9 mouse cellular contexts compared by ENCODE assay signal in genomic region chr19:60787465-60788150, GRCm38 (mm10). TPM values are rescaled to one million over a fixed set of nuclear protein-coding genes. Genes with fewer than 3 reads are reported as not detected.
DNase-seq lines count a peak whose midpoint lies in the region; ATAC-seq and TF ChIP-seq lines count a peak whose summit lies in the region.
"Had no signal": no experiment of that assay in that cellular context is flagged by ENCODE, and none has a peak within 500 bp of the region (broad histone marks: within the 10 kb centered on the region; RNA-seq: fewer than 3 reads in every experiment).

No protein-coding gene starts in this region.

- H3K4me1 ChIP-seq in heart, embryonic 15.5 days (replicated peaks): peaks cover 26% of the 10 kb centered on the region
- peaks cover 17% of the 10 kb centered on the region for H3K4me1 ChIP-seq in embryonic facial prominence, embryonic 13.5 days
- peaks cover 13% of the 10 kb centered on the region for H3K4me1 ChIP-seq in limb, embryonic 15.5 days

- DNase-seq in heart, postnatal 10 days: no peak
- peak; percentile 18 for DNase-seq in CD4-positive helper T cell, adult 2 months (ENCODE audit: low read depth, low spot score)
- DNase-seq in left cerebral cortex, adult 2 months (ENCODE audit: extremely low spot score in 1 of 2, low spot score in 2 of 2): no peak
- DNase-seq: kidney, postnatal 10 days had no signal

- no peak overlapping the region for H3K27ac ChIP-seq in heart, embryonic 15.5 days
- no peak overlapping the region for H3K27ac ChIP-seq in embryonic facial prominence, embryonic 13.5 days
- no peak overlapping the region for H3K27ac ChIP-seq in limb, embryonic 15.5 days
- H3K27ac ChIP-seq in left cerebral cortex, adult 2 months: no peak overlapping the region

- no peak for ATAC-seq in heart, embryonic 15.5 days (replicated peaks; ENCODE audit: insufficient number of reproducible peaks, insufficient read depth, low FRiP score, low read depth)
- ATAC-seq in embryonic facial prominence, embryonic 13.5 days (ENCODE audit: insufficient number of reproducible peaks, insufficient read depth, low FRiP score, low TSS enrichment, low read depth): no peak
- ATAC-seq in limb, embryonic 15.5 days (ENCODE audit: insufficient number of reproducible peaks, low FRiP score, low TSS enrichment, low read depth): no peak
- no peak for ATAC-seq in granulocyte monocyte progenitor cell, adult 5-6 weeks (replicated peaks; ENCODE audit: poor library complexity, severe bottlenecking)
- ATAC-seq in activated CD4-positive, CD25-positive, alpha-beta regulatory T cell, adult 4 months: no peak

- WGBS in heart, embryonic 15.5 days: 45% methylated on average over 2 of the region's 2 CpGs
- WGBS in embryonic facial prominence, embryonic 13.5 days: 54% methylated on average over 2 of the region's 2 CpGs
- WGBS in limb, embryonic 15.5 days: 25% methylated on average over 2 of the region's 2 CpGs

- no peaks in the 10 kb centered on the region for H3K27me3 ChIP-seq in heart, embryonic 15.5 days
- no peaks in the 10 kb centered on the region for H3K27me3 ChIP-seq in embryonic facial prominence, embryonic 13.5 days
- H3K27me3 ChIP-seq in limb, embryonic 15.5 days: no peaks in the 10 kb centered on the region

- H3K9me3 ChIP-seq in heart, embryonic 15.5 days (replicated peaks): no peaks in the 10 kb centered on the region
- H3K9me3 ChIP-seq in embryonic facial prominence, embryonic 13.5 days: no peaks in the 10 kb centered on the region
- H3K9me3 ChIP-seq in limb, embryonic 15.5 days: no peaks in the 10 kb centered on the region

- intact Hi-C loops in heart, postnatal 10 days (cut with DNase I): no loop called here
- intact Hi-C loops in left cerebral cortex, adult 2 months (cut with DNase I): no loop called here

- no peak overlapping the region for H3K4me3 ChIP-seq in heart, embryonic 15.5 days
- H3K4me3 ChIP-seq in embryonic facial prominence, embryonic 13.5 days: no peak overlapping the region
- no peak overlapping the region for H3K4me3 ChIP-seq in limb, embryonic 15.5 days
- H3K4me3 ChIP-seq in left cerebral cortex, adult 2 months: no peak overlapping the region

- H3K36me3 ChIP-seq in heart, embryonic 15.5 days: no peaks in the 10 kb centered on the region
- no peaks in the 10 kb centered on the region for H3K36me3 ChIP-seq in embryonic facial prominence, embryonic 13.5 days
- H3K36me3 ChIP-seq in limb, embryonic 15.5 days: no peaks in the 10 kb centered on the region

- TF ChIP-seq CTCF in left cerebral cortex, adult 2 months (IDR thresholded peaks at IDR 0.05): no peak

- H3K9ac ChIP-seq in heart, embryonic 15.5 days: no peak overlapping the region
- no peak overlapping the region for H3K9ac ChIP-seq in embryonic facial prominence, embryonic 13.5 days
- H3K9ac ChIP-seq in limb, embryonic 15.5 days: no peak overlapping the region

- H3K4me2 ChIP-seq in heart, embryonic 15.5 days: peak overlapping the region; percentile 43
- H3K4me2 ChIP-seq in embryonic facial prominence, embryonic 13.5 days: peak overlapping the region; percentile 58
- H3K4me2 ChIP-seq in limb, embryonic 15.5 days: 0 out of 2 replicates have a peak overlapping the region, but pooled peaks have one; percentile 12

RNA-seq across cellular contexts. Expression of gene Eif3a, which starts 2.9 kb away (rescaled TPM):
- 95.0 and 103 TPM in 2 replicates for polyA plus RNA-seq in heart, embryonic 15.5 days (2015; fragmentation: Nextera tagmentation; extraction: Ambion mirVana)
- 100 to 1,000 TPM; 122 to 124 TPM for total RNA-seq in heart, postnatal 10 days (2021)
- polyA plus RNA-seq in embryonic facial prominence, embryonic 13.5 days (2015; fragmentation: Nextera tagmentation; extraction: Ambion mirVana): 145 and 152 TPM in 2 replicates
- 141 TPM in 2 replicates for polyA plus RNA-seq in limb, embryonic 15.5 days (2015; fragmentation: Nextera tagmentation; extraction: Ambion mirVana)
- total RNA-seq in granulocyte monocyte progenitor cell, adult 5-6 weeks (2014; fragmentation: Nextera tagmentation): 269 and 272 TPM in 2 replicates
- 334 and 405 TPM in 2 replicates for total RNA-seq in granulocyte monocyte progenitor cell, adult 5-6 weeks (2017)
- 100 to 1,000 TPM; 111 to 134 TPM for polyA plus RNA-seq in activated CD4-positive, CD25-positive, alpha-beta regulatory T cell, adult 4 months (2017; shearing (Covaris generic))
- 10 to 100 TPM; 89.5 to 96.3 TPM for total RNA-seq in left cerebral cortex, adult 2 months (2021)

RNA-seq across cellular contexts. Expression of gene Fam45a, which starts 23.8 kb away (rescaled TPM):
- 19.7 and 19.9 TPM in 2 replicates for polyA plus RNA-seq in heart, embryonic 15.5 days (2015; fragmentation: Nextera tagmentation; extraction: Ambion mirVana)
- total RNA-seq in heart, postnatal 10 days (2021): 10 to 100 TPM; 17.5 to 19.2 TPM
- polyA plus RNA-seq in embryonic facial prominence, embryonic 13.5 days (2015; fragmentation: Nextera tagmentation; extraction: Ambion mirVana): 35.0 and 36.7 TPM in 2 replicates
- polyA plus RNA-seq in limb, embryonic 15.5 days (2015; fragmentation: Nextera tagmentation; extraction: Ambion mirVana): 40.7 and 42.9 TPM in 2 replicates
- 27.0 and 54.3 TPM in 2 replicates for total RNA-seq in granulocyte monocyte progenitor cell, adult 5-6 weeks (2014; fragmentation: Nextera tagmentation)
- 19.8 and 19.9 TPM in 2 replicates for total RNA-seq in granulocyte monocyte progenitor cell, adult 5-6 weeks (2017)
- polyA plus RNA-seq in activated CD4-positive, CD25-positive, alpha-beta regulatory T cell, adult 4 months (2017; shearing (Covaris generic)): 10 to 100 TPM; 59.1 to 69.0 TPM
- total RNA-seq in left cerebral cortex, adult 2 months (2021): 10 to 100 TPM; 37.3 to 38.1 TPM

RNA-seq across cellular contexts. Expression of gene Nanos1, which starts 31.8 kb away (rescaled TPM):
- 0.83 and 0.96 TPM in 2 replicates for polyA plus RNA-seq in heart, embryonic 15.5 days (2015; fragmentation: Nextera tagmentation; extraction: Ambion mirVana)
- total RNA-seq in heart, postnatal 10 days (2021): under 1 TPM; 0.45 TPM
- 1.8 and 2.3 TPM in 2 replicates for polyA plus RNA-seq in embryonic facial prominence, embryonic 13.5 days (2015; fragmentation: Nextera tagmentation; extraction: Ambion mirVana)
- polyA plus RNA-seq in limb, embryonic 15.5 days (2015; fragmentation: Nextera tagmentation; extraction: Ambion mirVana): 1.2 and 1.4 TPM in 2 replicates
- 1.3 and 3.8 TPM in 2 replicates for total RNA-seq in granulocyte monocyte progenitor cell, adult 5-6 weeks (2014; fragmentation: Nextera tagmentation)
- 1.2 and 1.4 TPM in 2 replicates for total RNA-seq in granulocyte monocyte progenitor cell, adult 5-6 weeks (2017)
- 1 to 10 TPM in 1 of 2 experiments, under 1 TPM in 1; 0.94 to 1.4 TPM for polyA plus RNA-seq in activated CD4-positive, CD25-positive, alpha-beta regulatory T cell, adult 4 months (2017; shearing (Covaris generic))
- total RNA-seq in left cerebral cortex, adult 2 months (2021): 10 to 100 TPM; 22.1 to 22.8 TPM
